Mouse (Mus musculus): ENCODE data around the gene Fstl1. TPM values are rescaled to one million over a fixed set of nuclear protein-coding genes. Genes with fewer than 3 reads are reported as not detected.

Fstl1 gene
- polyA plus RNA-seq, 1 experiment, result 31.4 TPM

- Histone ChIP-seq H3K4me1 (ENCODE audit: control insufficient read depth, insufficient read depth, low read length) (no peaks in the 10 kb centered on the region), H3K27ac (ENCODE audit: control insufficient read depth, insufficient read depth, low read depth, low read length, poor library complexity) (no peak overlapping the region), H3K4me3 (replicated peaks; ENCODE audit: control insufficient read depth, low read depth, low read length) (no peak overlapping the region)
- TF ChIP-seq POLR2A (IDR thresholded peaks at IDR 0.05; ENCODE audit: borderline replicate concordance, control insufficient read depth, low read depth, low read length) (no peak), CTCF (IDR thresholded peaks at IDR 0.05; ENCODE audit: control insufficient read depth, insufficient read depth, low read length) (no peak)
- 75% methylated on average over 6 of the region's 6 CpGs for WGBS
Measured at GRCm38 (mm10) chr16:37789394-37789920, 12.8 kb downstream of the Fstl1 start.

DNA sequence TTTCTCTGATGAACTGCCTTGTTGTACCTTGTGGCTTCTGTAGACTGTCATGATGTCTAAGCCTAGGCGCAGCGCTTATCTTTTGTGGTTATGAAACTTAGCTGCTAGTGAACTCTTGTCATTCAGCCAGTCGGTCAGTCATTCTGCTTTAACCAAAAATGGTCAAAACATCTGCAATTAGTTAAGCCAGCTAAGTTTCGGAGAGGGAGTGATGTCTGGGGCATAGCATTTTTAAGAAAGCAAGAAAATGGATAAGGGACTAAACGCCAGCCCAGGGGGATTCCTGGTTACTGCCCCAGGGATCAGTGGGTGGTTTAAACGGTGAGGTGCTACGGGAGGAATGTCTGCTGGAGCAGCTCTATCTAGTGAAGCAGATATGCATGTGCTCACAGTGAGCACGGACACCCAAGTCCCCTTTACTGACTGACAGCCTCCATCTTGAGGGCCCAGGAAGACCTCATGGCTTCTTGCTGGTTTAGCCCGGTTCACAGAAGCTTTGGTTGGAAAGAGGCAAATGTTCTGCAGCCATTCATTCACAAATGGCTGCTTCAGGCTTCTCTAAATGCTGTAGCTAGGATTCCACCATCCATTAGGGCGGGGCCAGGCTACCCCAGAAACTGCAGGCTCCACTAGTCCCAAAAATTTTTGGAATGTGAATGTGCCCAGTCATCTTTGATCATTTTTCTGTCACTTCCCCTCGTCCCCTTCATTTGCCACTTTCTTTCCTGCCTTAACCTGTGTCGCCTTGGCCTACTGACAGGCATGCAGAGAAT lies 13.5 kb downstream of the Fstl1 start:
- no peak overlapping the region for H3K27ac ChIP-seq (ENCODE audit: control insufficient read depth, insufficient read depth, low read depth, low read length, poor library complexity)
- H3K4me3 ChIP-seq (replicated peaks; ENCODE audit: control insufficient read depth, low read depth, low read length), result no peak overlapping the region
- TF ChIP-seq CTCF (IDR thresholded peaks at IDR 0.05; ENCODE audit: control insufficient read depth, insufficient read depth, low read length) (no peak), POLR2A (IDR thresholded peaks at IDR 0.05; ENCODE audit: borderline replicate concordance, control insufficient read depth, low read depth, low read length) (no peak)
- H3K4me1 ChIP-seq (ENCODE audit: control insufficient read depth, insufficient read depth, low read length), result no peaks in the 10 kb centered on the region
- 63% methylated on average over 12 of the region's 12 CpGs for WGBS

DNA sequence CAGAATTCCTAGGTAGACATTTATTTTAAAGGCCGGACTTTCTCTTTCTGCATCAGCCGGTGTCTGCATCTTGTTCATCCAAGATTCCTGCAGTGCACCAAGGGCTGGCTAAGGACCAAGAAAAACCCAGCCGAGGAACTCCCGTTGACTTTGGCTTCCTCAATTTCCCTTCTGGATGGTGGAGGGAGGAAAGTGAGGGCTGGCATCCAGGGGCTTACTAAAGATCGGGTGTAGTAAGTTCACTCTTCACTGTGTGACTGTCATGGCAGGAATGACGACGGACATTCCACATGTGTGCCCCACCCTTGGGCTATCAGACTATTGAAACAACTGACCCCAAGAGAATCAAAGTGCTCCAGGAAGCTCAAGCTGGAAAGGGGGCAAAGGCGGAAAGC lies 14.1 kb downstream of the Fstl1 start:
- no peaks in the 10 kb centered on the region for H3K4me1 ChIP-seq (ENCODE audit: control insufficient read depth, insufficient read depth, low read length)
- WGBS, result 79% methylated on average over 8 of the region's 8 CpGs
- no peak overlapping the region for H3K27ac ChIP-seq (ENCODE audit: control insufficient read depth, insufficient read depth, low read depth, low read length, poor library complexity)
- no peak overlapping the region for H3K4me3 ChIP-seq (replicated peaks; ENCODE audit: control insufficient read depth, low read depth, low read length)
- TF ChIP-seq POLR2A (IDR thresholded peaks at IDR 0.05; ENCODE audit: borderline replicate concordance, control insufficient read depth, low read depth, low read length) (no peak), CTCF (IDR thresholded peaks at IDR 0.05; ENCODE audit: control insufficient read depth, insufficient read depth, low read length) (no peak)

- Histone ChIP-seq H3K4me1 (ENCODE audit: control insufficient read depth, insufficient read depth, low read length) (no peaks in the 10 kb centered on the region), H3K4me3 (replicated peaks; ENCODE audit: control insufficient read depth, low read depth, low read length) (no peak overlapping the region), H3K27ac (ENCODE audit: control insufficient read depth, insufficient read depth, low read depth, low read length, poor library complexity) (no peak overlapping the region)
- TF ChIP-seq POLR2A (IDR thresholded peaks at IDR 0.05; ENCODE audit: borderline replicate concordance, control insufficient read depth, low read depth, low read length) (no peak), CTCF (IDR thresholded peaks at IDR 0.05; ENCODE audit: control insufficient read depth, insufficient read depth, low read length) (no peak)
- 79% methylated on average over 10 of the region's 10 CpGs for WGBS
Measured at GRCm38 (mm10) chr16:37795651-37796150, 19.0 kb downstream of the Fstl1 start.

- TF ChIP-seq CTCF (IDR thresholded peaks at IDR 0.05; ENCODE audit: control insufficient read depth, insufficient read depth, low read length) (no peak), POLR2A (IDR thresholded peaks at IDR 0.05; ENCODE audit: borderline replicate concordance, control insufficient read depth, low read depth, low read length) (no peak)
- H3K4me3 ChIP-seq (replicated peaks; ENCODE audit: control insufficient read depth, low read depth, low read length), result no peak overlapping the region
- H3K27ac ChIP-seq (ENCODE audit: control insufficient read depth, insufficient read depth, low read depth, low read length, poor library complexity), result no peak overlapping the region
- 89% methylated on average over 11 of the region's 11 CpGs for WGBS
- no peaks in the 10 kb centered on the region for H3K4me1 ChIP-seq (ENCODE audit: control insufficient read depth, insufficient read depth, low read length)
Measured at GRCm38 (mm10) chr16:37796270-37796669, 19.6 kb downstream of the Fstl1 start.

DNA sequence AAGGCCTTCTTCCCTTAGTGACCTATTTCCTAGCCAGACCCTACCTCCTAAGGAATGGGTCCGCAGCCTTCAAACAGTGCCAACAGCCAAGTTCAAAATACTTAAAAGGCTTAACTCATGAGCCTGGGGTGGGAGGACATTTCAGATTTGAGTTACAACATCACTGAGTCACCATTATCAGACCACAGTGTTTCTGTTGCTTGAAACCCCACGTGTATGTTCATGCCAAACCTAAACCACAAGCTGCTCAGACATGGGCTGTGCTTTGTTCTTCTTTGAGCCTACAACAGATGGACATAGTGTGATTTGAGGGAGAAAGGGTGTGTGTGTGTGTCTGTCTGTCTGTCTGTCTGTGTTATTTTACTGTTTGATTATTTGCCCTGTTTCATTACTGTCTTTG lies 24.4 kb downstream of the Fstl1 start:
- WGBS, result 15% methylated on average over 2 of the region's 2 CpGs
- Histone ChIP-seq H3K4me3 (replicated peaks; ENCODE audit: control insufficient read depth, low read depth, low read length) (no peak overlapping the region), H3K27ac (ENCODE audit: control insufficient read depth, insufficient read depth, low read depth, low read length, poor library complexity) (no peak overlapping the region), H3K4me1 (ENCODE audit: control insufficient read depth, insufficient read depth, low read length) (no peaks in the 10 kb centered on the region)
- no peak for TF ChIP-seq POLR2A (IDR thresholded peaks at IDR 0.05; ENCODE audit: borderline replicate concordance, control insufficient read depth, low read depth, low read length)
- TF ChIP-seq CTCF (IDR thresholded peaks at IDR 0.05; ENCODE audit: control insufficient read depth, insufficient read depth, low read length), result no peak

GRCm38 (mm10) chr16:37802686-37803295 lies 26.1 kb downstream of the Fstl1 start:
- no peak overlapping the region for H3K4me3 ChIP-seq (replicated peaks; ENCODE audit: control insufficient read depth, low read depth, low read length)
- H3K27ac ChIP-seq (ENCODE audit: control insufficient read depth, insufficient read depth, low read depth, low read length, poor library complexity), result no peak overlapping the region
- no peaks in the 10 kb centered on the region for H3K4me1 ChIP-seq (ENCODE audit: control insufficient read depth, insufficient read depth, low read length)
- TF ChIP-seq CTCF (IDR thresholded peaks at IDR 0.05; ENCODE audit: control insufficient read depth, insufficient read depth, low read length), result no peak
- no peak for TF ChIP-seq POLR2A (IDR thresholded peaks at IDR 0.05; ENCODE audit: borderline replicate concordance, control insufficient read depth, low read depth, low read length)
- WGBS, result 52% methylated on average over 4 of the region's 4 CpGs

DNA sequence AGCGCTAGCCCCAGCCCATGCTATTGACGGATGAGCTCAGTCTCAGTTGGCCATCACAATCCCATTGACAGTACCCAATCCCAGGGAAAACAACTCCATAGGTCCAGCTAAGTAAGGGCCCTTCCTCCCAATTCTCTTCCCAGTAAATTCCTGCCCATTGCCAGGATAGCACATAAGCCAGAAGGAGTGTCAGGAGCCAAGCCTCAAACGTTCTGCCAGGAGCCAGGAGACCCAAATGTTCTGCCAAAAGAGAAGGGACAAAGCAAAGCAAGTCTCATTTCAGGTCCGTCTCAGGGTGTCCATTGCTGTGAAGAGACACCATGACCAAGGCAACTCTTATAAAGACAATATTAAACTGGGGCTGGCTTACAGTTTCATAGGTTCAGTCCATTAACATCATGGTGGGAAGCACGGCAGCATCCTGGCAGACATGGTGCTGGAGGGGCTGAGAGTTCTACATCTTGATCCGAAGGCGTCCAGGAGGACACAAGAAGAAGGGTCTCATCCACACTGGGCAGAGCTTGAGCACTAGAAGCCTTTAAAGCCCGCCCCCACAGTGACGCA lies 26.8 kb downstream of the Fstl1 start:
- TF ChIP-seq POLR2A (IDR thresholded peaks at IDR 0.05; ENCODE audit: borderline replicate concordance, control insufficient read depth, low read depth, low read length), result no peak
- Histone ChIP-seq H3K4me1 (ENCODE audit: control insufficient read depth, insufficient read depth, low read length) (no peaks in the 10 kb centered on the region), H3K4me3 (replicated peaks; ENCODE audit: control insufficient read depth, low read depth, low read length) (no peak overlapping the region), H3K27ac (ENCODE audit: control insufficient read depth, insufficient read depth, low read depth, low read length, poor library complexity) (no peak overlapping the region)
- 85% methylated on average over 9 of the region's 9 CpGs for WGBS
